Mouse (Mus musculus): ENCODE data around the gene Abhd17a.

The Abhd17a gene

GRCm38 (mm10) chr10:80548428-80549006 lies 41.6 kb downstream of the Abhd17a start:
- DNase-seq (ENCODE audit: low read depth, low spot score) = peak; percentile 53

- DNase-seq (ENCODE audit: low read depth, low spot score) = no peak
These were observed 42.6 kb downstream of the Abhd17a start for GRCm38 (mm10) chr10:80547539-80547938.

GRCm38 (mm10) chr10:80546945-80547344 lies 43.2 kb downstream of the Abhd17a start:
- DNase-seq (ENCODE audit: low read depth, low spot score) = no peak

- no peak for DNase-seq (ENCODE audit: low read depth, low spot score)
These were observed 44.6 kb downstream of the Abhd17a start for GRCm38 (mm10) chr10:80545590-80545989.

GRCm38 (mm10) chr10:80543873-80544272 lies 46.3 kb downstream of the Abhd17a start:
- DNase-seq (ENCODE audit: low read depth, low spot score) = no peak

- DNase-seq (ENCODE audit: low read depth, low spot score) = no peak
These were observed 50.6 kb downstream of the Abhd17a start for GRCm38 (mm10) chr10:80539493-80539892.

GRCm38 (mm10) chr10:80538710-80539394 lies 51.3 kb downstream of the Abhd17a start, which contains the start of gene Atp8b3:
Gene Atp8b3 (minus strand): TSS chr10:80539124.
- peak; percentile 64 for DNase-seq (ENCODE audit: low read depth, low spot score)

- no peak for DNase-seq (ENCODE audit: low read depth, low spot score)
These were observed 52.0 kb downstream of the Abhd17a start for GRCm38 (mm10) chr10:80538180-80538579.

GRCm38 (mm10) chr10:80535711-80536110 lies 54.4 kb downstream of the Abhd17a start:
- no peak for DNase-seq (ENCODE audit: low read depth, low spot score)

- no peak for DNase-seq (ENCODE audit: low read depth, low spot score)
These were observed 55.1 kb downstream of the Abhd17a start for GRCm38 (mm10) chr10:80535071-80535470.

GRCm38 (mm10) chr10:80533704-80534103 lies 56.4 kb downstream of the Abhd17a start:
- no peak for DNase-seq (ENCODE audit: low read depth, low spot score)
